Mouse (Mus musculus): Measurements from ENCODE around the gene Rps2. TPM values are rescaled to one million over a fixed set of nuclear protein-coding genes. Genes with fewer than 3 reads are reported as not detected.

Rps2 gene
- 4,445 and 4,526 TPM in 2 replicates for polyA plus RNA-seq (2012; rRNA removed)

GRCm38 (mm10) chr17:24717943-24718342 lies at the start of gene Rps2, which contains the start of gene Rnf151:
TSS of gene Rps2 (plus strand) at chr17:24718116.
TSS of gene Rnf151 (minus strand) at chr17:24718063.

DNA sequence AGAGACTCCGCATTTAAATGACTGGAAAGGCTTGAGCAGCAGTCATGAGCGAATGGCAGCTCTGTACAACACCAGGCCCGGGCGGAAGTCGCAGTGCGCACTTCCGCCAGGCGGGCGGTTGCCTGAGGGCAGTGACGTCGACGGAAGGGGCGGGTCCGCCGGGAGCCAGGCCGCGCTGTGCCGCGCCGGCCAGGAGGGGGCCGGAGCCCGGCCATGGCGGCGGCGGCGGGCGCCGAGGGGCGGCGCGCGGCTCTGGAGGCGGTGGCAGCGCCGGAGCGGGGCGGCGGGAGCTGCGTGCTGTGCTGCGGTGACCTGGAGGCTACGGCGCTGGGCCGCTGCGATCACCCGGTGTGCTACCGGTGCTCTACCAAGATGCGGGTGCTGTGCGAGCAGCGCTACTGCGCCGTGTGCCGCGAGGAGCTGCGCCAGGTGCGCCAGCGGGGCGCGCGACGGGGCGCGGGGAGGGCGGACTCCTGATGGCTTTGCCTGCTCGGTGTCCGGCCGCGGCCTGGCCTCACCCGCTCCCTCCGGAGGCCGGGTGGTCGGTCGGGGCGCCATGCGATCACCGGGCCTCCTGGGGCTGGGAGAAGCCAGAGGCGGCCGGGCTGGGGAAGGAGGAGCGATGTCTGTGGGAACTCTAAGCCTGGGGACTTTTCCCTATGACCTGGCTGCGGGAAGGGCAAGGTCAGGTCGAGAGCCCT lies 48.2 kb upstream of the Rps2 start, which contains the start of gene Zfp598:
Zfp598 (plus strand) TSS at position 143 of the 701 bp plus-strand sequence.

DNA sequence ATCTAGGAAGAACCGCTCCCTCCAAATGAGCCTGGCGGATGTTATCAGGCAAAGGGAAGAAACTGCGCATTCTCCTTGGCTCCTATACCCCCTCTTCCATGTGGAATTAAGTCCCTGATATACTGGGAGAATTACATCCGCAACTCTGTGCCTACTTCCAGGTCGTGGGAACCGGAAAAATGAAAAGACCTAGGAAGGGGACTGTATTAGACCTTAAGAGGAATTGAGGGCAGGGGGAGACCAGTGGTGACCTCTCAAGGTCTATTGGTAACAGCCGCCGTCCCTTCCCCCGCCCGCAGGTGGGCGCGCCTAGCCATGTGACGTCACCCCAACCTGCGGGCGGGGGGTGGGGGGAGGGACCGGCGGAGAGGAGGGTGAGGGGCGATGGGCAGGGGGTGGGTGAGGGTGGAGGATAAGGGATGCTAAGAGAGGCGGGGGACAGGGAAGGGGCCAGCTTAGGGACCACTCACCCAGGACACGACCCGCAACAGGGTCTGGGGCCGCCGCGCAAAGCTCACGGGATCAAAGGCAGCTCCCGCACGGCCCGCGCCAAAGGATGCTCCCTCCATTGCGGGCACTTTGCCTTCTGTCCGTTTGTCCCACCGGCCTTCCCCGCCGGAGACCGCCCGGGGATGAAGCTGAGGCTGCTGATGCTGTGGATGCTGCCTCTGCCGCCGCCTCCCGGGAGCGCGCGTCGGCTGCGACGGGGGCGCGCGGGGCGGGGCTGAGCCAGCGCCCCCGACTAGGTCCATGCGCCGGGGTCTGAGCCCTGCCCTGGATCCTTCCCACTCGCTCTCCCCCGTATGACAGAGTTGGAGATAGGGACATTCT lies 28.4 kb upstream of the Rps2 start, which contains the start of gene Syngr3:
Syngr3 (minus strand) TSS at position 705 of the 831 bp plus-strand sequence.

DNA sequence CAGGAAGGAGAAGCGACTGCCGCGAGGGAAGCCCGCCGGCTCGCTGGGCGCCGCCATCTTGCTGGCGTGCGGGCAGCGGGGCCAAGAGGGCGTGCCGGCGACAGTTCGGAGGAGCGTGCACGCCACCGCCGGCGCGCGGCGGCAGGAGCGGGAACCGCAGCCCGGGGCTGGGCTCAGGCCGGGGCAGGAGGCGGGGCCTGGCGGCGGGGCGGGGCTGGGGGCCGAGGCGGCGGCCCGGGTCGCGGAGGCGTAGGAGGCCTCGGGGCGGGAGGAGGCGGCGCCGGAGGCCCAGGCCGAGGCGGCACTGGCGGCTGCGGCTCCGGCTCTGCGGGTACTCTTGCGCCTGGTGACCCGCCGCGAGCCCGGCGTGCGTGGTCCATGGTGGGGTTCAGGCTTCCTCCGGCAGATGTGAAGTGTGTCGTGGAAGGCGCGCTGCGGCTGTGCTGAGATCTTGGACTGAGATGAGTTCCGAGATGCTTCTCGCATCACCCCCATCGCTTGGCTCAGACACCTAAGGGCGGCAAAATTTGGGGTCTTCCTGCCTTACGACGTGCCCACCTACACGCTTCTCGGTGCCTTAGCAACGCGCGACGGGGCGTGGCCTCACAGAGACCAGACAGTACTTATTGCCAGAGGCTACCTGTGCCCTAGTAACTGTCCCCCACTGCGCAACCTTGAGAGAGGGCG lies 21.8 kb upstream of the Rps2 start, which contains the start of the genes Gfer and Noxo1:
Gfer (minus strand) TSS at position 146 of the 687 bp plus-strand sequence.
Noxo1 (plus strand) TSS at position 224 of the 687 bp plus-strand sequence.

DNA sequence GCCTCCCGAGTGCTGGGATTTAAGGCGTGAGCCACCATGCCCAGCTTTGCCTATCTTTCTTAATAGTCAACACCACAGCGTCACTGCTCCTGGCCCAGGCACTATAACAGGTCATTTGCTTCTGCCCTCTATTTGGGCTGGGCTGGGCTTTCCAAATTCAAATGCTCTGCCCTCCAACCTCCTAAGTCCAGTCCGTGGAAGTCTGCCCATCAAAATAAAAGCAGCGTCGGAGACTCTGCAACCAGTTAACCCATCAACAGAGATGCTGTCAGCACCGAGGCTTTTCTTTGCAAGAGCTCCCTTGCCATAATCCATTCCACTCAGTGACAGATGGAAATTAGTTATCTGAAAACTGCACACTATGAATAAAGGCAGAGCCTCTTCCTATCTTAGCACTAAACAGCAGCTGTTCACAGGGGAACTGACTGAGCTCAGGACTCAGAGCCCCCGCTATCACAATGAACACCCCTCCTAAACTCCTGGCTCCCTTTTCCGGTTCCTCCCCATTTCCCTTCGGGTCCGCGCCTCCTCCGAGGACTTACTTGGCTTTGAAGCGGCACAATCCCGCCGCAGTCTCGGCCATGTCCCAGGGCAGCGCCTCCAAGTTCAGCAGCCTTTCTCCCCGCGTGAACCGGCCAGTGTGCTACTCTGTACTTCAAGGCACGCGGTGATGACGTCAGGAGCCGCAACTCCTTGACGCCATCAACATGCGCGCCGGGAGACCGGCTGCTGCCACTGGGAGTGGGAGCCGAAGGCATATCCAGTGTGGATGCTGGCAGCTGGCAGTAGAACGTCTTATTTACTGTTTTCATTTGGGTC lies 10.7 kb upstream of the Rps2 start, which contains the start of gene Tbl3:
Tbl3 (minus strand) TSS at position 679 of the 819 bp plus-strand sequence.

DNA sequence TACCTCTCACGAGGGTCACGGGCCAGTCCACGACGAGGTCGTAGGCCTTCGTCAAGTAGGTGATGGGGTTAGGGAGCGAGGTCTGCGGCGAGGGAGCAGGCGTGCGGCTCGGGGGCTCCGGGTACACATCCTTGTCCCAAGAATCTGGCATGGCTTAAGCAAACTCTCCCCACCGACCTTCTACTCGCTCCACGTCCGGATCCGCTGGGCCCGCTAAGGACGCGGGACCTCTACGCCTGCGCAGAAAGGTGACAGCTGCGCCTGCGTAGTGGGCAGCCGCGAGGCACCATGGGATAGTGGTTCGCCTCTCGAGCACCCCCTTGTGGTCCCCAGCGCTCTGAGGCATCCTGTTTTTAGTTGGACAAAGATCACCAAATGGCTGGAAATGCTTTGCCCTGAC lies 6.3 kb downstream of the Rps2 start, which contains the start of gene Ndufb10:
Ndufb10 (minus strand) TSS at position 295 of the 400 bp plus-strand sequence.

DNA sequence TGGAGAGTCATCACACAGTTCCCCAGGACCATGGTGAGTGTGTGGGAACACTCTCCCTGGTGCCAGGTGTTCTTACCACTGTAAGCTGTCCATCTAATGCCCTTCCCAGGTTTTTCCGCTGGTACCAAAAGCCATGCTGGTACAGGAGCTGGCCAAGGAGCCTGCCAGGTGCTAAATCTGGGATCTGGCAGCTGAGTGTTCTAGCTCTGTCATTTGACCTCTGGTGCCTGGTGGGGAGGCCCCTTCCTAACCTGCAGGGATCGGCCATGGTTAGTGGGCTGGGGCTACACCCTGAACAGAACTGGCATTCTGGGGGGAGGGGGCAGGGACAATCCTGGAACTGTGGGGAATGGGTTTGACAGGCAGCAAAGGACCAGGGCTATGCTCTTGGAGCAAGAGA lies 9.7 kb downstream of the Rps2 start, which contains the start of gene Rpl3l:
Rpl3l (plus strand) TSS at position 203 of the 400 bp plus-strand sequence.

DNA sequence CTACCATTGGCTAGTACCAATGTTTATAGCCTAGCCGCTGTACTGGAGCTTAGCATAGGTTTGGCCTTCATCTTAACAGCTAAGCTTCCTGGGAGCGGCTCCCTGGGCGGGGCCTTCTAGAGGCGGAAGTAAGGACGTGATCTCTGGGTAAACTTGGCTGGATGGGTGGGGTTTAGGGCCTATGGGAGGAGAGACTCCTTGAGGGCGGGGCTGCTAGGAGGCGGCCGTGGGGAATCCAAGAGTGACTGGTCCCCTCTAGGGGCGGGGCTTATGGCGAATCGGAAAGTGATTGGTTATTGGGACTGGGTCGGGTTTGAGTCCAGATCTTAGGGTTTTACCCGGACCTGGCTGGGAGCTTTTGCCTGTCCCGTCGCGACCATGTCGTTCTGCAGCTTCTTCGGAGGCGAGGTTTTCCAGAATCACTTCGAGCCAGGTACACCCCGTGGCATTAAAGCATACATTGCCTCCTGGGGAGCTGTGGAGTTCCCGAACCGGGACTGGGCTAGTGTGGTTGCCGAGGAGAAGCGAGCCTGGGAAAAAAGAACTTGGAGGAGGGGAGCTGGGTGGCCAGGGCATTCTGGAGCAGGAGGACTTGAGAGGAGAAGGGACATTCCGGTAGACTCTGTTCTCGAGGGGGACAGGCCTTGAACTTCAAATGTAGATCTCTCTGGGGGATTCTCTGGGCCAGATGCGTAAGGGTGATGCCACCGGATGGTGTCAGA lies 18.6 kb downstream of the Rps2 start, which contains the start of gene Msrb1:
Msrb1 (plus strand) TSS at position 313 of the 722 bp plus-strand sequence.

GRCm38 (mm10) chr17:24752415-24753394 lies 34.8 kb downstream of the Rps2 start, which contains the start of gene Hs3st6:
TSS of gene Hs3st6 (plus strand) at chr17:24752988.

Other genes with a start within 250 kb of the Rps2 start
- 146 and 150 TPM in 2 replicates for gene E4f1, start 247.8 kb upstream of the Rps2 start, polyA plus RNA-seq (2012; rRNA removed)
- 123 and 142 TPM in 2 replicates for gene Pgp, start 247.7 kb upstream of the Rps2 start, polyA plus RNA-seq (2012; rRNA removed)
- 0.92 and 1.0 TPM in 2 replicates for gene Bricd5, start 244.2 kb upstream of the Rps2 start, polyA plus RNA-seq (2012; rRNA removed)
- 40.6 and 58.0 TPM in 2 replicates for gene Mlst8, start 239.0 kb upstream of the Rps2 start, polyA plus RNA-seq (2012; rRNA removed)
- gene Caskin1, start 229.5 kb upstream of the Rps2 start, polyA plus RNA-seq (2012; rRNA removed) = 49.0 and 53.5 TPM in 2 replicates
- 253 and 318 TPM in 2 replicates for gene Traf7, start 190.2 kb upstream of the Rps2 start, polyA plus RNA-seq (2012; rRNA removed)
- gene Rab26, start 183.9 kb upstream of the Rps2 start, polyA plus RNA-seq (2012; rRNA removed) = 0.71 and 1.4 TPM in 2 replicates
- gene Pkd1, start 168.3 kb upstream of the Rps2 start, polyA plus RNA-seq (2012; rRNA removed) = 158 and 173 TPM in 2 replicates
- gene Tsc2, start 85.5 kb upstream of the Rps2 start, polyA plus RNA-seq (2012; rRNA removed) = 200 and 211 TPM in 2 replicates
- gene Nthl1, start 85.4 kb upstream of the Rps2 start, polyA plus RNA-seq (2012; rRNA removed) = 33.4 and 40.4 TPM in 2 replicates
- 154 and 188 TPM in 2 replicates for gene Slc9a3r2, start 67.8 kb upstream of the Rps2 start, polyA plus RNA-seq (2012; rRNA removed)
- gene Npw, start 59.7 kb upstream of the Rps2 start, polyA plus RNA-seq (2012; rRNA removed) = 0.40 and 0.53 TPM in 2 replicates
- 118 and 131 TPM in 2 replicates for gene Zfp598, start 48.4 kb upstream of the Rps2 start, polyA plus RNA-seq (2012; rRNA removed)
- 1.6 and 1.7 TPM in 2 replicates for gene Syngr3, start 28.2 kb upstream of the Rps2 start, polyA plus RNA-seq (2012; rRNA removed)
- gene Gfer, start 22.0 kb upstream of the Rps2 start, polyA plus RNA-seq (2012; rRNA removed) = 40.5 and 66.7 TPM in 2 replicates
- 19.1 and 19.6 TPM in 2 replicates for gene Noxo1, start 21.9 kb upstream of the Rps2 start, polyA plus RNA-seq (2012; rRNA removed)
- gene Tbl3, start 10.5 kb upstream of the Rps2 start, polyA plus RNA-seq (2012; rRNA removed) = 105 and 112 TPM in 2 replicates
- gene Rnf151, start 53 bp upstream of the Rps2 start, polyA plus RNA-seq (2012; rRNA removed) = 0.34 and 1.4 TPM in 2 replicates
- 198 and 335 TPM in 2 replicates for gene Ndufb10, start 6.4 kb downstream of the Rps2 start, polyA plus RNA-seq (2012; rRNA removed)
- not detected in 2 replicates for gene Rpl3l, start 9.7 kb downstream of the Rps2 start, polyA plus RNA-seq (2012; rRNA removed)
- gene Msrb1, start 18.5 kb downstream of the Rps2 start, polyA plus RNA-seq (2012; rRNA removed) = 42.7 and 55.4 TPM in 2 replicates
- 8.5 and 15.0 TPM in 2 replicates for gene Hs3st6, start 34.9 kb downstream of the Rps2 start, polyA plus RNA-seq (2012; rRNA removed)
- gene Meiob, start 86.2 kb downstream of the Rps2 start, polyA plus RNA-seq (2012; rRNA removed) = not detected in 2 replicates
- 105 and 136 TPM in 2 replicates for gene Hagh, start 122.0 kb downstream of the Rps2 start, polyA plus RNA-seq (2012; rRNA removed)
- 16.7 and 17.3 TPM in 2 replicates for gene Fahd1, start 132.2 kb downstream of the Rps2 start, polyA plus RNA-seq (2012; rRNA removed)
- gene Igfals, start 147.9 kb downstream of the Rps2 start, polyA plus RNA-seq (2012; rRNA removed) = 10.1 and 12.4 TPM in 2 replicates
- 33.0 and 41.1 TPM in 2 replicates for gene Nubp2, start 168.2 kb downstream of the Rps2 start, polyA plus RNA-seq (2012; rRNA removed)
- 112 and 120 TPM in 2 replicates for gene Spsb3, start 168.5 kb downstream of the Rps2 start, polyA plus RNA-seq (2012; rRNA removed)
- 51.8 and 56.8 TPM in 2 replicates for gene Eme2, start 177.0 kb downstream of the Rps2 start, polyA plus RNA-seq (2012; rRNA removed)
- gene Mrps34, start 177.0 kb downstream of the Rps2 start, polyA plus RNA-seq (2012; rRNA removed) = 278 and 448 TPM in 2 replicates
- gene Nme3, start 178.4 kb downstream of the Rps2 start, polyA plus RNA-seq (2012; rRNA removed) = 76.6 and 85.3 TPM in 2 replicates
- 180 and 186 TPM in 2 replicates for gene Mapk8ip3, start 218.9 kb downstream of the Rps2 start, polyA plus RNA-seq (2012; rRNA removed)
- gene Jpt2, start 242.6 kb downstream of the Rps2 start, polyA plus RNA-seq (2012; rRNA removed) = 33.5 and 37.9 TPM in 2 replicates

All from ovary, adult 2 months (tissue).